Mouse (Mus musculus) olfactory bulb, adult 2 months (tissue): ENCODE measurements around the gene Igfbp5.

Source experiments
- CTCF ChIP-seq: fragments of 200-500 bp; IDR thresholded peaks from 2 replicates; pipeline ENCODE4 v1.5.1; 2012; ENCODE audit warnings: low read depth, mild to moderate bottlenecking, low read length, moderate library complexity; ENCODE audit not compliant: insufficient read depth
- POLR2A ChIP-seq: fragments of 200-500 bp; IDR thresholded peaks from 2 replicates; pipeline ENCODE4 v1.6.1; 2012; ENCODE audit warnings: mild to moderate bottlenecking, low read depth, low read length, moderate library complexity; ENCODE audit not compliant: insufficient read depth

DNA sequence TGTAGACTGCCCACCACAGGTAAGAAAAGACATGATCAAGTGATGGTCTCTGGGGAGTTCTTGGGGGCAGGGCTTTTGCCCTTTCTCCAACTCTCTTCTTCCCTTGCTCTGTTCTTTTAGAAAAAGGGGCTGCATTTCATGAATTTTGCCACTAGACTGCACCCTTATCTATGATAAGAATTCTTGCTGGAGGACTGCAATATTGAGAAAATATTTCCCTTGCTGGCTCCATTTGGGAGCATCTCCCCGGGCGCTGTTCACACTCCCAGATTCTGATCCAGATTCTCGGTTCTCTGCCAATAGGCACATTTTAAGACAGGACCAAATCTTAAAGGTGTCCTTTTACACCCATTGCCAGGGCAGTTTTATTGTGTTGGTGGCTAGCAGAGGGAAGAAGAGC, 1.4 kb upstream of the Igfbp5 start:
- TF ChIP-seq CTCF = no peak
- TF ChIP-seq POLR2A = no peak
